Mouse (Mus musculus): ENCODE measurements around the gene Slc37a1.

Gene Slc37a1

DNA sequence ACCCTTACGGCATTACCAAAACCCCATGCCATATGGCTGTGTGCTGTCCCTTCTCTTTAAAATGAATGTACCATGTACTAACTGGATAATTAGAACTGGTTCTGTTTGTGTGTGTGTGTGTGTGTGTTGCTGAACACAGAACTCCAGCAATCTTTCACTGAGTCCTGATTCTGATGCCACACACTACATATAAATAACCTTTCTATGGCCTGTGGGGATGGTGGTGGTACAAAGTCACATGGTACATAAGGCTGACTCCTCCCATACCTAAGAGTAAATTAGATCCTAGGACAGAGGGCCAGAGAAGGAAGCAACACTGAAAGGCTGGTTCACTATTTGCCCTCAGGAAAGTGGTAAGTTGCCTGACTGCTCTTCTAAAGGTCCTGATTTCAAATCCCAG, at the start of gene Slc37a1:
Gene Slc37a1, plus strand, starts transcription at position 301 of the 400 bp plus-strand sequence.
- in situ Hi-C loops (cut with MboI, MseI), result no loop called here

DNA sequence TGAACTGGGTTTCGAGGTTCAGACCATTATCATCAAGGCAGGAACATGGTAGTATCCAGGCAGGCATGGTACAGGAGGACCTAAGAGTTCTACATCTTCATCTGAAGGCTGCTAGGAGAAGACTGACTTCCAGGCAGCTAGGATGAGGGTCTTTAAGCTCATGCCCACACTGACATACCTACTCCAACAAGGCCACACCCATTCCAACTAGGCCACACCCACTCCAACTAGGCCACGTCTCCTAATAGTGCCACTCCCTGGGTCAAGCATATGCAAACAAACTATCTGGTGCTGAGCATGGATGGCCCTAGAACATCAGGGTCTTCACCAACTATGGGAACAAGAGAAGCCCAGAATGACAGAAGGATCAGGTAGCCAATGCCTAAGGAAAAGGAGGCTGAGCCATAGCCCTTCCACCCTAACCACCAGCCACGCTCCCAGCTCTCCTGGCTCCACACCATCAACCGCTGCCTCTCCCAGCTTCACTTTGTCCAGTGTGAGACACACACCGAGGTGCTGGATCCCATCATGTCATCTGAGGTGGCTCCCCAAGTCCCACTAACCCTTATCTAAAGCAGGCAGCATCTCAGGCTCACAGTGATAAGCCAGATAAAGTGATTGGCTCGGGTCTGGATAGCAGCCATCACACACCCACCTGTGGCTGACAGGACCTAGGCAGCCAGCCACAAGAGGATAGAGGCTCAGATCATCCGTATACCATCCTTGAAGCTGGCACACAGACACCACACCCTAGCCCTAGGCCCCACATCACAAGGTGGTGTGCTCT, 48.2 kb upstream of the Slc37a1 start:
- in situ Hi-C loops (cut with MboI, MseI), result no loop called here

DNA sequence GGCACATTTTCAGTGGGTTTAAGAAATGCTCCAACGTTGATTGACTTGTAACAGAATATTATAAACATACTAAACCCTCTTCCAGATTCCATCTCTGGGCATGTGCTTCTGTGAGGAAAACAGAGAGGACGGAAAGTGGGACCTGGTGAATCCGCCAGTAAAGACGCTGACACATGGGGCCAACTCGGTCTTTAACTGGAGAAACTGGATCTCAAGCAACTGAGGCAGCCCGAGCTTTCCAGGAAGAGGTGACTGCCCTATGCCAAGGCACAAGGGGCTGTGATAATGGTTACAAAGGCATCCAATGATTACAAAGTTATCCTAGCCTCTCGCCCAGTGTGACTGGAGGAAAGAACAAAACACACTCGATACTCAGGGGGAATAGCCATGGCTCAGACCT, 45.4 kb upstream of the Slc37a1 start:
- in situ Hi-C loops (cut with MboI, MseI), result loop anchor here (10.0 kb wide), 1 partner anchor 106 kb away; no protein-coding TSS in a partner anchor

DNA sequence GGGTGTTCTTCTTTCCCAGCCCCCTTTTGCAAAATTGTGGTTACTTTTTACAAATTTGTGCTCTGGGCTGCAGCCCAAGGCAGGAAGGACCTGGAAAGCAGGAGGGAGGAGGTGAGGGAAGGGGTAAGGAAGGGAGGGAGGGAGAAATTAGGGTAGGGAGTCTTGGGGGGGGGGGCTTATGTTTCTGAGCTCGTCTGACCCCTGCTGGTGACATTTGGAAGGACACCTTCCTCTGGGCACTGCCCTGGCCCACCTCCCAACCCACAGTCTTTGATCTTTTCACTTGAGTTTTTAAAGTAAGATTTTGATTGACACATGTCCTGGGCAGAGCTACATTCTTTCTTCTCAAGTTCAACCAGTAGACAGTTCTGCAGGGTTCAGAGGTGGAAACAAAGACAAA, 43.8 kb upstream of the Slc37a1 start:
- in situ Hi-C loops (cut with MboI, MseI), result loop anchor here (10.0 kb wide), 1 partner anchor 108 kb away; no protein-coding TSS in a partner anchor

DNA sequence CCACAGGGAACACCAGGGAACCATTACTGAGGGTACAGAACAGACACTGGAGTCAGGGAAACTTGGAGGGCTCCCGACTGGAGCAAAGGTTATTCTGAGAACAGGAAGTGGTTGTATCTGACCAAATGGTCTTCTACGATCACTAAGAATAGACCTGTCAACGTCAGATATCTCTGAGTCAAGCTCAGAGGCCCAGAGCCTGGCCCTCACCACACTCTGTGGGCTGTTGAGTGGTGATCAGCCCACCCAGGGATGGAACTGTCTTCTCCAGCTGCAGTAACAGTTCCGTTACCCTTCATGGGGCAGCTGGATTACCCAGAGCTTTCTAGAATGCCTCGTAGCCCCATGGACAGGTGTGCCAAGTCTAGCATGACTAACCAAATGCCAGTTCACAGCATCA, 41.3 kb upstream of the Slc37a1 start:
- in situ Hi-C loops (cut with MboI, MseI), result loop anchor here (5.0 to 10.0 kb wide), 2 partner anchors 62 to 111 kb away; no protein-coding TSS in a partner anchor

DNA sequence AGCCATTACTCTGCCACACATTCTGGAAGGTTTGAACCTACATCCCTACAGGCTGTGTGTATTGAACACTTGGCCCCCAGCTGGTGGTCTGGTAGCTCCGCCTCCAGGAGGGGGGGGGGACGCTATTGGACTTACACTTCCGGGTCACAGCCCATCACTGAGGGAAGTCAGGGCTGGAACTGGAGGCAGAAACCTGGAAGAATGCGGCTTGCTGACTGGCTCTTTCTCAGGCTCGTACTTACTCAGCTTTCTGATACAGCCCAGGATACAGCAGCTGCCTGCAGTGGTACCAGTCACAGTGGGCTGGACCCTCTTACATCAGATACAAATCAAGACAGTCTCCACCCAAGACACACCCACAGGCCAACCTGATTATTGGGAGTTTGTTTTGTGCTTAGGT, 39.4 kb upstream of the Slc37a1 start:
- in situ Hi-C loops (cut with MboI, MseI), result loop anchor here (5.0 to 10.0 kb wide), 2 partner anchors 60 to 112 kb away; no protein-coding TSS in a partner anchor

DNA sequence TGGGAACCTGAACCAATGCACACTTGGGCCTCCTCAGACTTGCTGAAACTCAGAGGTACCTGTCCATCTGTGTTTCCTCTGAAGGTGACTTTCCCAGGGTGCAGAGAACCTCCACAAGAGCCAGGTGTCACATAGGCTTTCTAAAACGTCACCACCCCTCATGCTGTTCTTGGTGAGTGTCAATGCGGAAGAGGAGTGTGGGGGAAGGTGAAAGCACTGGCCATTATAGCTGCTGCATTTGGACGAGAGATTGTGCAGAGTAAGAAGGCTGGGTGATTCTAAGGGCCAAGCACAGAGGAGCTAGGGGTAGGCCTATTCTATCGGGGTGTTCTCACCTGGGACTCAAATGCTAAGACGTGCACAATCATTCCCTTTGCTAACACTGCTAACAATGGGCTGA, 32.6 kb upstream of the Slc37a1 start:
- in situ Hi-C loops (cut with MboI, MseI), result no loop called here

DNA sequence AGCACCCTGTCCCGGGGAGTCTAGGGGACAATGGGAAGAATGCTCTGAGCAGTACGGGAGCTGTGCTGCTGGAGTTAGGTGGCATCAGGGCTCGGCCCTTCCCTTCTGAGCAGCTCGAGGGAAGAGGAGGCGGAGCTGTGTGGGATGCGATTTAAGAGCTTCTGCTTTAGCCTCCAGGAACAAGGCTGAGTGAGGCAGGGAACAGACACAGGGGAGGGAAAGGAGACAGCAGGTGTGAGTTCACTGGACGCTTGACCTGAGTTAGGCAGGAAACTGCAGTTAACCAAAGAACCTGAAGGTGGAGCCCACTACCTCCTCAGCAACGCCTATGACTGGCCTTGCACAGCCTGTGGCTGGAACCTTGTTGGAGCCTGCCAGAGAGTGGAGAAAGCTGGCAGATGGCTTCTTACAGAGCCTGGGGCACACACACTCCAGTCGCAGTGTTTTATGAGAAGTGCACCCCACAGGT, 32.1 kb upstream of the Slc37a1 start:
- in situ Hi-C loops (cut with MboI, MseI), result no loop called here

DNA sequence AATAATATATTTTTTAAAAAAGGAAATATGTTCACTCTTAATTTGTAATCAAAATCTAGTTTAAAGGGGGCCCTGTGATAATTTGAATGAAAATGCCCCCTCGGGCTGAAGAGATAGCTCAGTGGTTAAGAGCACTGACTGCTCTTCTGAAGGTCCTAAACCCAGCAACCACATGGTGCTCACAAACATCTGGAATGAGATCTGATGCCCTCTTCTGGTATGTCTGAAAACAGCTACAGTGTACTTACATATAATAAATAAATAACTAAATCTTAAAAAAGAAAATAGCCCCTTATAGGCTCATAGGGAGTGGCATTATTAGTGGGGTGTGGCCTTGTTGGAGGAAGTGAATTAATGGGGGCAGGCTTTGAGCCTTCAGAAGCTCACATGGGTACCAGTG, 29.4 kb upstream of the Slc37a1 start:
- in situ Hi-C loops (cut with MboI, MseI), result no loop called here

DNA sequence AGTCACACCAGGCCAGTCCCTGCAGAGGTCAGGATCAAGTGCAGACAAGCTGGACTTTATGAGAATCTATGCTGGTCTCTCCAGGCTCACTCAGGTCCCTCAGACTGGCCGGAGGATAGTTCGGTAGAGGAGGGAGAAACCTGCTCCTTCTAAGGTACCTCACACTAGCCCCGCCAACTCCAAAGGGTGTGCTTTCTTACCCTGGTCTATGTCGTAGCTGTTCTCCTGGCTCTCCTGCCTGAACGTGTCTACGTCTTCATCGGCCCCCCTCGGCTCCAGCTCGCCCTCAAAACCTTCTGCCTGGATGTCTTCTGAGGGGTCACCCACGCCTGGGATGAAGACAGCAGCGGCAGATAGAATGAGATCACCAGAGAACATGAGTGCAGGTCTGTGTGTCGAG, 28.7 kb upstream of the Slc37a1 start:
- in situ Hi-C loops (cut with MboI, MseI), result no loop called here

DNA sequence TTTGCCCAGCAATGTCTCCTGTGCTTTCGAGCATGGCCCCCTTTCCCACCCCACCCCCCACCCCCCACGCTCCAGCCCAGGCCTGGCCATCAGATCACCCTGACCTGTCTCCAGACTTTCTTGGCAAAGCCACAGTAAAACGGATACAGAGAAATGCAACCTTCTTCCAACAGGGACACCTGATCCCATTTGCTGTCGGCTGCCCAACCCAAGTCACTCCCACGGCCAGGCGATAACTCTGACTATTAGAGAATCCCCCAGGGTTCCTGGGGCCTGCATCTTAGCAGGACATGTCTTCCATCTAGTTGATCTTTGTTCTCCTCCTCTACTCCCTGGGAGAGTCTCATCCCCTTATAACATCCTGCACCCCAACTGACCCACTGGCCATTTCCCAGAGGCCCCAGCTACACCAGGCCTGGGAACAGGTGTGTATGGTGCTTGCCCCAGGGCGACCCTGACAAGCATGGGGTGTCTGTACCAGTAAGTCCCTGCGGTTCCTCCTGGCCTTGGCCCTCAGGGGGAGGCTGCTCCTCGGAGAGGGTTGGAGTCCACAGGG, 28.2 kb upstream of the Slc37a1 start:
- in situ Hi-C loops (cut with MboI, MseI), result no loop called here

DNA sequence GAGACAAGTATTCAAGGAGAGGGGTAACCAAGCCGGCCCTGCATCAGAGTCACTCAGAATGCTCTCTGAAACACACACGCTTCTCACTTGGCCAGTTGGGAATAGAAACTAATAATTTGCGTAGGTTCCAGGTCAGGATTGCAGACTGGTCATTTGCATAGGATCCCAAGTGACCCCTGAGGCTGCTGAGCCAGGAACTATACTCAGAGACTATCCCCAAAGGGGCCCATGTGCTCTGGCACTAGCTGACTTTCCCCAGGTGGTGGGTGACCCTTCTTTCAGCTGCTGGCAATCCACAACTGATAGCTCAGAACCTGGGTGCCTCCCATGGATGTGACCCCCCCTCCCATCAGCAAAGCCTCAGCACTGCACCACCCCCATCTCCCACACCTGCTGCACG, 27.4 kb upstream of the Slc37a1 start:
- in situ Hi-C loops (cut with MboI, MseI), result no loop called here

DNA sequence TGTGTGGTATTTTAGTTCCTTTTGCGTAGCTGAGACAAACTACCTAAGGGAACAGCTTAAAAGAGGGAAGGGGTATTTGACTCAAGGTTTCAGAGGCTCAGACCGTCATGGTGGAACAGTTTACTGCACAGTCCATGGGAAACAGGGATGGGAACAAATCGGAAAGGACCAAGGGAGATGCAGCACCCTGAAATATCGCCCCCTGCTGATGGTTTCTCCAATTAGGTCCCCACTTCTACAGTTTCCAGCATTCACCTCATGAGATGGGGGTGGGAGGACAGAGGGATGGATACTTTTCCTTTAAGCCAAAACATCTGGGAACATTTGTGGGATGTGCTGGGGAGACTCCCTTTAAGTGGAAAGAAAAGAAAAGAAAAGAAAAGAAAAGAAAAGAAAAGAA, 26.8 kb upstream of the Slc37a1 start:
- in situ Hi-C loops (cut with MboI, MseI), result no loop called here

DNA sequence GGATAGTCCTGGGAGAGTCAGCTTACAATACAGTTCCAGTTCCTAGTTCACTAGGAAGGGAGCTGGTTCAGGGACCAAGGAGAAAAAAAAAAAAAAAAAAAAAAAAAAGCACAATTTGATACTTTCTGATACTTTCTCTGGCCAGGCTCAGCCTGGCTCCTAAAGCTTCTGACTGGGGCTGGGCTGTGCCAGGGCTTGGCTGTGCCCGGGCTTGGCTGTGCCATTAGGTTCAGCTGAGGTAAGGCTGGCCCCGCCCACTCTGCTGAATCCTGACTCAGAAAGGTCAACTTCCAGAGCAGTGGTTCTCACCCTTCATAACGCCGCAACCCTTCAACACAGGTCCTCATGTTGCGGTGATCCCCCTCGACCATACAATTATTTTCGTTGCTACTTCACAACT, 26.2 kb upstream of the Slc37a1 start:
- in situ Hi-C loops (cut with MboI, MseI), result no loop called here

DNA sequence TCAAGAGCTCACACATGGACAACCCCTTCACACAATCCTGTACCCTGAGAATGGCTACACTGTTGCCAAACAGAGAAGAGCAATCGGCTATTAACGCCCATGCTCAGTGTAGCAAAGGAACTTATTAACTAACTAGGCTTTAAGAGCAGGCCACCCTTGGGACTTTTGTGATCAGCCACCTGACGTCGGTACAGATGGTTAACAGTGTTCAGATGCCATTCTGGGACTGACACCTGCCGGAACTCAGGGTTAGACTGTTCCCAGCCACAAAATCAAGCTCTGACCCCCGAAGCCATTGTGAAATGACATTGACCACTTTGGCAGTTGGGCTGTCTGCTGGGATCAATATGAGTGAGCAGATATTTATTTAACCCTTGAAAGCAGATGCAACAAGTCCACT, 25.2 kb upstream of the Slc37a1 start:
- in situ Hi-C loops (cut with MboI, MseI), result no loop called here

DNA sequence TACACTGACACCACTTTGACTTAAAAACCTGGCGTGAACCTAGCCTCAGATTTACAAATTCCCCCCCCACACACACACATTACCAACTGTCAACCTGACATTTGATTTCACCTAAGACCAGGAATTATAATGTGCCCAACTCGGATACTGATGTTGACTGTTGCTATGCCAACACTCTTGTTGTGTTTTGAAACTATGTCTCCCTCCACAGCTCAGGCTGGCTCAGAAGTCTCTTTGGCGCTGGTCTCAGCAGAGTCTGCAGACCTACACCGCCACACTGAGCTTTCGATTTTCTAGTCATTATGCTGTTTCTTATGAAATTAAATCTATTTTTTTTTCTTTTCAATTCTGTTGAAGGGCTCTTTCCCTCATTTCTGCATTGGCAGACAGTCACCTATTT, 23.9 kb upstream of the Slc37a1 start:
- in situ Hi-C loops (cut with MboI, MseI), result no loop called here

DNA sequence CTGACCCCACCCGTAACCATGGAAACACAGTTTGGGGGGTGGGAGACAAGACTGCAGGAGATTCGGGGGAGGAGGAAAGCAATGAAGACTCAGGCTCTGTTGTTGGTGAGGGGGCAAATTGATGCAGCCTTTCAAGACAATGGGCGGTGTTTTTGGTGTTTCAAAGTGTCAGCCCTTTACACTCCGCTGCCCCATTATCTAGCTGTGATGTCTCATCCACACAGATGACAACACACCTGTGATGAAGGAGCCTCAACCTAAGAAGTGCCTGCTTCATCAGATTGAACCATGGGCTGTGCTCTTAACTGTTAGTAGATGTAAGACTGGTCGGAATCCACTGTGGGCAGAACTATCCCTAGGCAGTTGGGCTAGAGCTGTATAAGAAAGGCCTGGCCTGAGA, 22.8 kb upstream of the Slc37a1 start:
- in situ Hi-C loops (cut with MboI, MseI), result no loop called here

DNA sequence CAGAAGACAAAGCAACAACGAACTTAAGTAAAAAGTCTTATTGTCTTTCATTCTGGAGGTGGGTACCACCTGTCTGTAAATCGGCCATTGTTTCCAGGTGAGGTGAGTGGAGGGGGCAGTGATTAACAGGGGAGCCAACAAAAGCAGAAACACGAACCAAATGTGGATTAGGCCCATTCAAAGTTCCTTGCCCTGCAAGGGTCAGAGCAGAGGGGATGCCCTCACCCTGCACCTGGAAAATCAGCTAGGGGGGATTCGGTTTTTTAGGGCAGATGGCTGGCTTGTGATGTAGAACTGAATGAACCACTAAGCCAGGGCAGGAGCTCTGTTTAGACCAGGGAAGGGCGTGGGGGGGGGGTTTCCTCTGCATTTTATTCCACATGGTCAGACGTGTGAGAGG, 22.2 kb upstream of the Slc37a1 start:
- in situ Hi-C loops (cut with MboI, MseI), result no loop called here

DNA sequence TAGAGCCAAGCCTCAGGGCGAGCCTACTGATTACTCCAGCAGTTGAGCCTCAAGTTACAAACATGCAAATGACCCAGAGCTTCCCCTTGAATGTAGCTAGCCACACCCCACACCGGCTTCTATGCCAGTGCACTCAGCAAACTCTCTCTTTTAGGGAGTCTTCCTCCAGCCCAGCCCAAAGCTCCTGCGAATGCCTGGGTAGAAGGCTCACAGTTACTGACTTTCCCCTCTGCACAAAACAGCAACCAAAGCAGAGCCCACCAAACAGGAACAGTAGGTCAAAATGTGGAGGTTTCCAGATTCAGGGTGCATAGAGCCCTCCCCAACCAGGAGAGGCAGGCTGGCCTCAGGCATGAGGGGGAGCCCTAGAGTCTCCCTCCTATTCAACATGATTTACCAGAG, 21.4 kb upstream of the Slc37a1 start:
- in situ Hi-C loops (cut with MboI, MseI), result no loop called here

DNA sequence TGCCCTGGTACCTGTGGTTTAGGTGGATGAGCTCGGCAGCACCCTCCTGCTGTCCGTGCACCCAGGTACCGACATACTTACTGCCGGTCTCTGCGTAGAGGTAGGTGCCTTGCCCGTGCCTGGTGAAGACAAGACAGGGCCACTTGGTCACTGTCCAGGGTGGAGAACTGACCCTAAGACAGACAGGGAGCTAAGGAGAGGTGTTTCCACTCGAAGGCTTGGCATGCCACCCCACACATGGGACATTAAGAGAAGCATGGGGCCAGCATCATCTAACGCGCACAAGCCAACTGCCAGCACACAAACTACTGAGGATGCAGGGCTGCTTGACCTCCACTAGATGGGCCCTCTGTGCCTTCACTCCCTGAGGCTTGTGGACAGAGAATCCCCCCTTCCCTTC, 20.8 kb upstream of the Slc37a1 start:
- in situ Hi-C loops (cut with MboI, MseI), result no loop called here

DNA sequence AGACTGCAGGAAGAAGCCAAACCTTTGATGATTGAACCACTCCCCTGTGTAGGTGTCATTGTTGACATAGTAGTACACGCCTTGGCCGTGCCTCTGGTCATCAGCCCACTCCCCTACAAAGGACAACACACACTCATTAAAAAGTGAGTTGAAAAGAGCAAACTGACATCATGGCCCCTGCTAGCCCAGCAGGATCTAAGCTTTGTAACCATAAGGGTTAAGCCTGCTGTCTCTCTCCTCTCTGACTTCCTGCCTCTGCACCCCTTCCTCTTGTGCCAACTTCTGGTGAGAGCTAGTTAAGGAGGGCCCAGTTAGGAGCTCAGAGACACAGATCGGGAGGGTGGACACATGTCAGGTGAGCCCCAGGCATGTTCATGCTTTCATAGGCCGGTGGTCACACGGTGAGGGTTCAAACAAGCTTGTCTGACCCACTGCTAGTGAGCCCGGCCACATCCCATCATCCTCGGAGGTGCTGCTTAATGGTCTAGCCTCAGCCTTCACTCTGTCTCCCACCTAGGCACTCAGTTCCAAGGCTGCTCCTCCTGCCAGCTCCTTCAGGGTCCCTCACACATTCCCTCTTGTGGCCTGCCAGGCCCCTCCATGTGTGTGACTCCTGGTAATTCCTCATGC, 20.2 kb upstream of the Slc37a1 start:
- in situ Hi-C loops (cut with MboI, MseI), result no loop called here

DNA sequence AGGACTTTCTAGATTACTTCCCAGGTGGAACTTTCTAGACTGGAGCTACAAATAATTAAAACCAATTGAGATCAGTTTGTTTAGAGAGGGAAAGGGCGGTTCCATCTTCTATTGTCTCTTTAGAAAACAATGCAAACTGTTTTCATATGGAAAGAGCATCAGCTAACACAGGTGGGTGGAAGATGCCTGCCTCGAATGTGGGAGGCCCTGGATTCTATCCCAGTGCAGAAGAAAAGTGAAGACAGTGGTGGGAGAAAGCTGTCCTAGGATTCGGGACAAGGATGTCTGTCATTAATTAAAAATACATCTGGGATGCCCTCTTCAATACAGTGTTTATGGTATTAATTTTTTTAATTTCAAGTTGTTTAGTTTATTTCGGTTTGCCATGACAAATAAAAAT, 19.5 kb upstream of the Slc37a1 start:
- in situ Hi-C loops (cut with MboI, MseI), result no loop called here

DNA sequence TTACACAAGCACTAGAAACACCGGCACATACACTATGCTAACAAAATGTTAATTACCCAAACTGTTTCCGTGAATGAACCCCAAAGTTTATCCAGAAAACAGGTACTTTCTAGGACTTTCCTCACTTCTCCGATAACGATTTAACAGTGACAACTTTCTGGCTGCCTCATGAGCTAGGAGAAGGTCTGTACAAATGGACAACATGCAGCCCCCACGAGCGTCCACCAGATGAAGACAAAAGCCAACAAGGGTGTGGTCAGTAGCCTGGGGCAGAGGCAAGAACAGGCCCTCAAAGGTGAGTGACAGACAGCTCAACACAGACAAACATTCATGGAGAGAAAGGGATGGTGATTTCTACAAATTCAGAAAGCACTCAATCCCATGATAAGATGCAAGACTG, 19.0 kb upstream of the Slc37a1 start:
- in situ Hi-C loops (cut with MboI, MseI), result no loop called here

Data from regulatory T cell (primary cell).